Mouse (Mus musculus) left cerebral cortex, postnatal 25 days (tissue): ENCODE measurements at regions not wholly inside any gene's neighbourhood (a gene's known extent, or its start where the extent isn't known, plus 50 kb on each side); places are given as distances from the start of the nearest gene placed in this dataset.

Source experiments
- DNase-seq, 2 experiments: peaks; one replicate each; pipeline ENCODE4 v3.0.0; 2022; ENCODE audit warnings: low spot score in 2 of 2, mixed read lengths in 1 of 2
- intact Hi-C: fragments of 180-260 bp; cut with DNase I; formaldehyde crosslinking; loops from one replicate; pipeline ENCODE4 v1.15.1; 2025

DNA sequence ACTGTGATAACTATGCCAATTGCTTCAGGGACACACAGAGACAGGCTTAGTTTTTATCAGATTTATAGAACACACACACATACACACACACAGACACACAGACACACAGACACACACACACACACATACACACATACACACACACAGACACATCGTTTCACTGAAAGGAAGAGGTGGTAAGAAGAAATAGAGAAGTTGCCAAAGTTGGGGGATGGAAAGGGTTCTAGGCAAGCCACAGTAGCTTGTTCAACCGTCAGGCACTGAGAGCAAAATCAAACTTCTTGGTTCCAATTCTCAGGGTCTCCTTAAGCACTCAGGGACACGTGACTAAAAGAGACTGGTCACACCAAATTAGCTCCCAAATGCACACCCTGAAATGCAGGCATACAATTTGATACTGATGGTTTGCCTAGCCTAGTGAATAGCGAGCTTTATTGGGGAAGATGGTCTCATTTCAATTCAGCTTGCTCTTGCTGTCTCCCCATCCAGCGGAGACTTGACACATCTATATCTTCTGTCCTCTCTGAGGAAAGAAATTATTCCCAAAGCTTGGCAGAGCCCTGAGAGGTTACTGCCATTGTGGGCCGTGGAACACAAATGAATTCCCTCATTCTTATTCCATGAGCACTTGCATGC lies 84.7 kb upstream of the Zfp366 start:
- DNase-seq, result peak in 1 of 2 experiments; percentile 51
- intact Hi-C loops, result loop anchor here (2.0 to 5.0 kb wide), 3 partner anchors 47 to 217 kb away; partner anchors contain the start of gene Tnpo1

DNA sequence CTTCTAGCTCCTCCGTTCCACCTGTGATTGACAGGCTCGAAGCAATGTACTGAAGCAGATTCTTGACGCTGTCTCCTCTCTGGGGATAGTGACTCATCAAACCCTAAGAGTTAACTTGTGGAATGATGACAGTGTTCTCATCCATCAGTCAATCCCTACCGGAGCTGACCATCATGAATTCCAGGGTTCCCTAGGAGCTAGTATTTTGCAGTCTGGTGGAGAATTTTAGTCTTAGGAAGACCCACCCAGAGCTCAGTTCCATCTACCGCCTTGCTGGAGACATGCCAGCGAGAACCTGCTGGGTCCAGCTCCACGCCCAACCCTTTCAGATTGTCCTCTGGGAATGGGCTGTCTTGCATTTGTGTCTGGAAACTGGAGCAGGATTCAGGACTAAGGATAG lies 85.4 kb upstream of the Zfp366 start:
- no peak for DNase-seq
- intact Hi-C loops, result loop anchor here (5.0 kb wide), 1 partner anchor 172 kb away; the partner anchor contains the start of gene Tnpo1

- intact Hi-C loops, result loop anchor here (5.0 kb wide), 1 partner anchor 171 kb away; the partner anchor contains the start of gene Tnpo1
- no peak for DNase-seq
These were observed 86.7 kb upstream of the Zfp366 start for GRCm38 (mm10) chr13:99097606-99098545.

GRCm38 (mm10) chr13:99096837-99097236 lies 87.8 kb upstream of the Zfp366 start:
- intact Hi-C loops, result loop anchor here (5.0 kb wide), 1 partner anchor 170 kb away; the partner anchor contains the start of gene Tnpo1
- DNase-seq, result peak in 1 of 2 experiments; percentile 51

- no peak for DNase-seq
- intact Hi-C loops, result loop anchor here (5.0 kb wide), 1 partner anchor 168 kb away; the partner anchor contains the start of gene Tnpo1
These were observed 89.6 kb upstream of the Zfp366 start for GRCm38 (mm10) chr13:99095006-99095405.

DNA sequence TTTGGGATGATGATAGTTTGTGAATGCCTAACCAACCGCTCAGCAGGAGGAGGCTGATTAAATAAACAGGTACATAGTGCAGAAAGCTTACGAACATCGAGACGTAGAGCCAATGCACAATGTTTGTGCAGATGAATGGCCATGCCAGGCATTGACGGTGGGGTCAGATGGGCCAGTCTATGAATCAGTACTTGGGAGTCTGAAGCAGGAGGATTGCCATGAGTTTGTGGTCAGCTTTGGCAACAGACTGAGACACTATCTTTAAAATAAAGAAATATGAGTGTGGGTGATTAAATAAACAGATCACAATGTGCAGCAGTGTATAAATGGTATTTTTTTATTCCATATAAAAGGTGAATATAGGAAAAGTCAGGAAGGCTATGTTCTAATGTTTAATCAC lies 90.4 kb upstream of the Zfp366 start:
- intact Hi-C loops, result loop anchor here (5.0 kb wide), 2 partner anchors 202 to 227 kb away; no protein-coding TSS in a partner anchor
- DNase-seq, result no peak

GRCm38 (mm10) chr13:99093269-99093668 lies 91.4 kb upstream of the Zfp366 start:
- DNase-seq, result peak; percentile 83 to 91
- intact Hi-C loops, result loop anchor here (5.0 kb wide), 2 partner anchors 201 to 226 kb away; no protein-coding TSS in a partner anchor

DNA sequence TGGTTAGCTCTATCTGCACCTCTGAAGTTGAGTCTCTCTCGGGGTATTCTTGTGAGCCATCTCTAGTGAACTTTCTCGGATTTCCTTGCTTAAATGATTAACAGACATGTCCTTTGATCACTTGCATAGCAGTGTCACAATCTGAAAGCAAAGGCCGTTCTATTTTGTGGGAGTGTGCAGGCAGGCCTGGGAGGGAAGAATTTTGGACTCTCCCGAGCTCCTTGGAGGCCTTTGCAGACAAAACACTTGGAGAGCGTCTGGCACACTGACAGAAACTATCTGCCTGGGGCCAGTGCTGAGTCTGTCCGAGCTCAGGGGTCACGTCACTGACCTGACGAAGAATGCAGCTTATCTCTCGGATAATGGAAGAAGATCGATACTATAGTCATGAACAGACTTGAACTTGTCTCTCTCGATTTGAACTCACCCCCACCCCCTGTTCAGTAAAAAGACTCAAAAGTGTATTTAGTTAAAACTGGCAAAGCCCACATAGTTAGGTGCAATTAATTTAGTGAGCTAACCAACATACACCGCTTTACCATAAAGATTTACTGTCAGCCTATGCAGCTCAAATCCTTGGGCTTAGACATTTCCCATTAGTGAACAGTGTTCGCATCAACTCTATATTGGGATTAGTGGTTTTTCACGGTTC lies 92.2 kb upstream of the Zfp366 start:
- DNase-seq, result no peak
- intact Hi-C loops, result loop anchor here (5.0 kb wide), 2 partner anchors 200 to 225 kb away; no protein-coding TSS in a partner anchor

- DNase-seq, result no peak
- intact Hi-C loops, result loop anchor here (5.0 kb wide), 2 partner anchors 199 to 224 kb away; no protein-coding TSS in a partner anchor
These were observed 92.9 kb upstream of the Zfp366 start for GRCm38 (mm10) chr13:99091562-99092278.

- intact Hi-C loops, result loop anchor here (5.0 kb wide), 2 partner anchors 198 to 223 kb away; no protein-coding TSS in a partner anchor
These were observed 94.3 kb upstream of the Zfp366 start for GRCm38 (mm10) chr13:99090361-99090760.

GRCm38 (mm10) chr13:99088285-99088684 lies 96.3 kb upstream of the Zfp366 start:
- intact Hi-C loops, result no loop called here
- no peak for DNase-seq

More at GRCm38 (mm10) chr13:99090361-99090760, 94.3 kb upstream of the Zfp366 start:
- no peak for DNase-seq

GRCm38 (mm10) chr13:99079331-99079761 lies 95.0 kb upstream of the 1700024P04Rik start:
- DNase-seq, result peak in 1 of 2 experiments; percentile 87
- intact Hi-C loops, result loop anchor here (1.0 kb wide), 2 partner anchors 24 to 67 kb away; no protein-coding TSS in a partner anchor

DNA sequence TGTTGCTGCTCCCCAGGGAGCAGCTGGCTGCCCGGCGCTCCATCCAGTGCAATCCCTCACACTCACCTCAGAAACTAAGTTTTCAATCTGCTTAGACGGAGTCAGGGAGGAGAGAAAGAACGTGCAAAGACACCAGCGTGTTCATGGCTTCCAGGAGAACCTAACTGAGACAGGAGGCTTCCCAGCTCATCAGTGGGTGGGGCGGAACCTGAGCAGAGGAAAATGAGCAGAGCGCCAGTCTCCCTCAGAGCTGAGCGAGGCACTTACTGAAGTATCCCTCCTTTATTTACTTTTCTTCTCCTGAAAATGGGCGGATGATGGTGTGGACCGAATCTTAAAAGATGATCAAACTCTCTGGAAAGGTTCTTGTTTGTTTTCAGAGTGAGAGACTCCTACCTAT lies 94.3 kb upstream of the 1700024P04Rik start:
- peak in 1 of 2 experiments; percentile 67 for DNase-seq
- intact Hi-C loops, result loop anchor here (1.0 kb wide), 2 partner anchors 23 to 68 kb away; no protein-coding TSS in a partner anchor

DNA sequence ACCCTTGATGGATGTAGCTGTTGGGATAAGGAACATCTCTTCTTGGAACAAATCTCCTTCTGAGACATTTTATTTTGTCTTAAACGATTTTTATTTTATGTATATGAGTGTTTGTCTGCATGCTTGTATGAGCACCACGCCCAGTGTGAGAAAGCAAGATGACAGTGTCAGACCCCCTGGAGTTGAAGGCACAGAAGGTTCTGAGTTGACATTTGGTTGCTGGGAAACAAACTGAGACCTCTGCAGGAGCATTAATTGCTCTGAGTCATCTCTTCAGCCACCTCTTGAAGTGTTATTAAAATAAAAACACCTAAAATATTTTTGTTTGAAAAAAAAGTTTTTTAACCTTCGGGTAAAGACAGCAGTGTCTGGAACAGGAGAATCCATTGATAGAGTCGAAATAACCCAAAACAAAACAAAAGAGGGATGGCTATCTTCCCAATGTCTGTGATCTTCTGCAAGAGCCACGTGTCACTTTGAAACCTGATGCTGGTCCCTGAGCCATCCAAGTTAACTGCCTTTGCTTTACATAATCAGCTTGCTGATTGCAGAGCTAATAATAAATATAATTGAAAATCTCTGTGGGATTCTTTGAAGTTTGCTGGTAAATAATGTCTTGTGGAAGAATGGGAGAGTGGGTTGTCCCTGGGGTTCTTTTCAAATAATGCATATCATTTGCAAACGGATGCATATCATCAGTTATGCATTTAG lies 92.8 kb upstream of the 1700024P04Rik start:
- DNase-seq, result no peak
- intact Hi-C loops, result no loop called here

DNA sequence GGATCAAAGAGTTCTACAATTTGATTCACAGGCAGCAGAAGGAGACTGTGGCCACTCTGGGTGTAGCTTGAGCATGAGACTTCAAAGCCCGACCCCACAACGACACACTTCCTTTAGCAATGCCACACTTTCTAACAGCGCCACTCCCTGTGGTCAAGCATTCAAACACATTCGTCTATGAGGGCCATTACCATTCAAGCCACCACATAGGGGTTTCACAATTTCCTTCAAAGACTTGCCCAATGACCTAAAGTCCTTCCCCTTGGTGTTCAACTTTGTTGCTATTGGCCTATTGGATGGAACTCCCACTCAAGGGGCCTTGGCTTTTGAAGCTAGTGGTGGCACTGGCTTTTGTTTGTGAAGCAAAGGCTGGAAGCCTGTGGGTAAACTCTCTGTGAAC lies 91.1 kb upstream of the 1700024P04Rik start:
- intact Hi-C loops, result no loop called here
- no peak for DNase-seq

DNA sequence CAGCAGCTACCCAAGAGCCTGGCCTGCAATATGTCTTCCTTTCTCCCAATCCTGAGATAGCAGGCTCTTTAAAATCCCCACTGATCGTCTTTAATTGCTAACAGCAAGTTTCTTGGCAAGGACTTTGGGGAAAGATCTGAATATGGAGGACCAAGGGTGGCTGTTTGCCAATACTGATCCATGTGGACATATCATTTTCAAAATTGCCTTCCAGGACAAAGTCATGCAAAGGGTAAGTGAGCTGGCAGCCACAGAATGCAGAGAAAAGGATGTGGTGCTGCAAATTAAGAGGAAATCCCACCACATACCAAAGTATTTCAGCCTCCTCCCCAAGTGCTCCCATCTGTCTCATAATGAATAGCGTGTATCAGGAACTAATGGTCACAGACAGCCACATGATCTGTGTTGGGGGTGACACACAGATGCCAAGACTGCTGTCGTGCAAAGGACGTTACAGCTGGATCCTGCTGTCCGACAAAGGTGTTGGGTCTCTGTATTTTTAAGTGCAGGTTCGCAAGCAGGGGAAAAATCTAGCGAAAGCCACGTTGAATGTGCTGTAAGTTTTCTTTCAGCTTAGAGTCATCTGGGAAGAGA lies 87.6 kb upstream of the 1700024P04Rik start:
- DNase-seq, result no peak
- intact Hi-C loops, result no loop called here

GRCm38 (mm10) chr13:99071413-99071812 lies 87.0 kb upstream of the 1700024P04Rik start:
- intact Hi-C loops, result no loop called here

GRCm38 (mm10) chr13:99069767-99070166 lies 85.4 kb upstream of the 1700024P04Rik start:
- intact Hi-C loops, result loop anchor here (5.0 kb wide), 1 partner anchor 147 kb away; no protein-coding TSS in a partner anchor
- DNase-seq, result peak; percentile 39 to 80

More at GRCm38 (mm10) chr13:99071413-99071812, 87.0 kb upstream of the 1700024P04Rik start:
- DNase-seq, result no peak
